Mouse (Mus musculus) urinary bladder, adult 18-20 months (tissue): Measurements from ENCODE around the gene Rabep1.

Source experiments
- DNase-seq, 2 experiments: peaks; one replicate each; pipeline ENCODE4 v3.0.0; 2022; ENCODE audit warnings: low spot score in 2 of 2, mixed read lengths in 2 of 2

Rabep1 gene

GRCm38 (mm10) chr11:70844559-70845456 is at the start of gene Rabep1:
Gene Rabep1, plus strand, starts transcription at chr11:70844778.
- peak; percentile 87 to 92 for DNase-seq

GRCm38 (mm10) chr11:70802208-70802864 is 42.2 kb upstream of the Rabep1 start:
- DNase-seq, result no peak

- no peak for DNase-seq
Measured at GRCm38 (mm10) chr11:70802865-70803261, 41.7 kb upstream of the Rabep1 start.

GRCm38 (mm10) chr11:70803711-70804200 is 40.8 kb upstream of the Rabep1 start:
- DNase-seq, result no peak

- no peak for DNase-seq
Measured at GRCm38 (mm10) chr11:70804395-70804794, 40.2 kb upstream of the Rabep1 start.

DNA sequence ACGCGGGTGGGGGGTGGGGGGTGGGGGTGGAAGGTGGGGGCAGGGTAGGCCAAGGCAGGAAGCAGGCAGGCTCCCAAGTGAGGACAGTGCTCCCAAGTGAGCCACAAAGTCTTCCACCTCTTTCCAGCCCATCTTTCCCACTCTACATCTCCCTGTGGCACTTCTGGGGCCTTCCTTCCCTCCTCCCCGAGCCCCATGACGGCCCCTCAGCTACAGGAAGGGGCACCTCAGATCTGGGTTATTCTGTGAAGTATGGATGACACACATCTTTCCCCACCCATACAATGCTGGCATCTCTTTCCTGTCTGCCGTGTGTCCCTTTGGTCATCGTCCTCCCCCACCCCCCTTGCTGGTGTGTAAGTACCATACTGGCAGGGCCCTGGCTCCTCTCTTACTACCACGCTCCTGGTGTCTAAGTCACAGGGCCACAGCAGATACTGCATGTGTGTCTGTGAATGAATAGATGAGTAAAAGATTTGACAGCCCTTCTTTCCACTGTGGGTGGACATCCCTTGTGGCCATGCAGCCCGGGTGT is 38.9 kb upstream of the Rabep1 start:
- DNase-seq, result no peak

- DNase-seq, result no peak
Measured at GRCm38 (mm10) chr11:70806697-70807096, 37.9 kb upstream of the Rabep1 start.

- DNase-seq, result no peak
Measured at GRCm38 (mm10) chr11:70807630-70808029, 36.9 kb upstream of the Rabep1 start.

GRCm38 (mm10) chr11:70808101-70808500 is 36.5 kb upstream of the Rabep1 start:
- DNase-seq, result no peak

DNA sequence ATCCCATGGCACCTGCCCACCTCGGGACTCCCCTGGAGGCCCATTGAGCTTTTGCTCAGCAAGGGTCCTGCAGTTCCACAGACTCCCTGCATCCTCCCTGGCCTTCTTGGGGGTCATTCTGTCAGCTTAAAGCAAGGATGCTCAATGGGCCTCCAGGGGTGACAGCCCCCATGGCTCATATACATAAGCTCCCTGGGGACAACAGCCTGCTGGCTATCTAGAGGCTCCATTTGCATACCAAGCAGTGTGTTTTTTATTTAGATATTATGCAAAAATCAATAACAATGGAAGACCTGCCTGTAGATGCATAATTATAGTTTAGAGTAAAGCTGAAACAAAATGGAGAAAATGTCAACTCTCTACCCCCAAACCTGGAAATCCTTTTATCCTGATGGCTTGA is 35.6 kb upstream of the Rabep1 start:
- no peak for DNase-seq

- DNase-seq, result no peak
Measured at GRCm38 (mm10) chr11:70811041-70811440, 33.5 kb upstream of the Rabep1 start.

GRCm38 (mm10) chr11:70811471-70812240 is 32.9 kb upstream of the Rabep1 start:
- no peak for DNase-seq

- DNase-seq, result no peak
Measured at GRCm38 (mm10) chr11:70812365-70812764, 32.2 kb upstream of the Rabep1 start, which contains the start of gene Scimp. Gene Scimp, minus strand, starts transcription at chr11:70812586.

DNA sequence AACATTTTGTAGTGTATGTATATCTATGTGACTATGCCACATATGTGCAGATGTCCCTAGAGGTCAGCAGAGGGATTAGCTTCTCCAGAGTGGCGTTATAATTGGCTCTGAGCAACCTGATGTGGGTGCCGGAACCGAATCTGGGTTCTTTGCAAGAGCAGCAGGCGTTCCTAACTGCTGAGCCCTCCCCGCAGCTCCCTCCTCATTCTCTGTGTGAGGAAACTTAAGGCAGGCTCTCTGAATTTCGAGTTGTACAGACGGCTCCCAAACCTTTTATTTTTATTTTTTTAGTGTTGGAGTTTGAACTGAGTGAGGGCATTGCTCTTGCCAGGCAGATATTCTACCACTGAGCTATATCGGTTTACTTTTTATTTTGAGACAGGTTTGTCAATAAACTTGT is 29.5 kb upstream of the Rabep1 start:
- no peak for DNase-seq

DNA sequence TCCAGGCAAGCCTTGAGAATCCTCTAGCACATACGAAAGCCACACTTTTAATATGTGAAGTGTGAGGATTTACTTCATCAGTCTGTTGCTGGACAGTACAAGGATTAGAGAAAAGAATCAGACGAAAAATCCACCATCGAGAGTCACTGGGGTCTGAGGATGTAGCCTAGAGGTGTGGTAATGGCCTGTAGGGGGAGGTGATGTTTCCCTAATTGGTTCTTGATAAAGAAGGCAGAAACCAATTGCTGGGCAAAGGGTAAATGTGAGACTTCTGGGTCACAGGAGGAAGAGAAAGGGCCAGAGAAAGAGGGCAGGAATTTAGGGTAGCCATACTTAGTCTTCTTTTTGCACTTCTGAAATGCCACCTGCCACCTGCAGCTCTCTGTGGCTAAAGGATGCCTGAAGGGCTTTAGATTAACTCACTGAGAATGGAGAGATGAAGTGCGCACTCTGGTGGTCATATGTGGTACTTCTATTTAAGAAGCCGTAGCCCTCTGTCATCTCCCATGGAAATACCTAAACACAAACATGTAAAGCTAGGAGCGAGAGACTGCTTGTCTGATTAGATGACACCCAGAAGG is 29.0 kb upstream of the Rabep1 start:
- peak; percentile 14 to 28 for DNase-seq

- DNase-seq, result peak in 1 of 2 experiments; percentile 3
Measured at GRCm38 (mm10) chr11:70816770-70817169, 27.8 kb upstream of the Rabep1 start.

DNA sequence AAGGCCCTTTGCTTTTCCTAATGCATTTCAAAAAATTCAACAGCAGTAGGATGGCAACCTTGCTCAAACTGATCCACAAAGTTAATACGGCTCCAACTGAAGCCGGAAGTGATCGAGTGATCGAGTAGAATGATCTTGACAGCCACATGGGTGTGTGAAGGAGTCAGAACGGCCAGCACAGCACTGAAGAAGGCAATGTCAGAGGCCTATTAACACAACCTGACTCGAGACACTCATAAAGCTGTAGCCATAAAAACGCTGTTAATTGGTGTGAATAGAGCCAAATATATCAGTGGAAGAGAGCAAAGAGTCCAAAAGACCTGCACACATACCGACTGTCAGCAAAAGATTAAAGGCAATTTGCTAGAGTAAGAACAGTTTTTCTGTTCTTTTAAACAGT is 24.5 kb upstream of the Rabep1 start:
- DNase-seq, result no peak

DNA sequence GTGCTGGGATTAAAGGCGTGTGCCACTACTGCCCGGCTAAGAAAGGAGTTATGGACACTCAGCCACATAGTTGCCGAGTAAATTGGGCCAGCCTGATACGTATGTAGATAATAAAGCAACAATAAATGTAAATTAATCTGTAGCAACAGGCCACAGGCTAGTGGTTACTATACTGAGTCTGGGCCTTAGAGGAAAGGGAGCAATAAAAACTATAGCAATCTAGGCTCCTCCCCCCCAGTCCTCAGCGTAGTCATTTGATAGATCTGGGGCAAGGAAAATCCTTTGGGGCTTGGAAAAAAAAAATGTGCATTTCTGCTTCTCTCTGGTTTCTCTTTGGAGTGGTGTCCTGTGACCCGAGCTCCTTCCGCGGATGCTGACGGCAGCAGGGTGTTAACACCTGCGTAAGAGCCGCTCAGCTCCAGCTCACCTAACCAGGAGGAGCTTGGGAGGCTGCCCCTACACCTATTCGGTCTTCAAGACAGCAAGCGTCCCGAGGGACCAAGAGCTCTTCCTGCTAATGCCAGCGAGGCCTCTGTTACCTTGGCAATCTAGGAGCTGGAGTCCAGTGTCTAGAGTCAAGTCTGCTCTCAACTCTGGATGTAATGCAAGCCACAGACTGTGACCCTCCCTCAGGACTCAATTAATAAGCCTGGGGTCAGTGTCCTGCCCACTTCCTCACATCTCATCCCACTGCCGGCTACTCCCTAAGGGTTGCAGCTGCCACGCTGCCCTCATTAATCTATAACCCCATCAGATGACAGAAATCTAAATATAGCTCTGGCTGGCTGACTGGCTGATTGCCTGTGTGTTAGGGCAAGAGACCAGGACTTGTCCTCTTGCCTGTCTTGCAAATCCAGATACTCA is 22.6 kb upstream of the Rabep1 start:
- peak in 1 of 2 experiments; percentile 31 for DNase-seq

DNA sequence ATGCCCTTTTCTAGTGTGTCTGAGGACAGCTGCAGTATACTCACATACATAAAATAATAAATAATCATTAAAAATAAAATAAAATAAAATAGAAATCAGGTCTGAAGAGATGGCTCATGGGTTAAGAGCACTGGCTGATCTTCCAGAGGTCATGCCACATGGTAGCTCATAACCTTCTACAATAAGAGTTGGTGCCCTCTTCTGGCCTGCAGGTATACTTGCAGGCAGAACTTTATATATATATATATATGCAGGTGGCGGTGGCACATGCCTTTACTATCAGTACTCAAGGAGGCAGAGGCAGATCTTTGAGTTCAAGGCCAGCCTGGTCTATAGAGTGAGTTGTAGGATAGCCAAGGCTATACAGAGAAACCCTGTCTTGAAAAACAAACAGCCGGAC is 18.4 kb upstream of the Rabep1 start:
- no peak for DNase-seq

GRCm38 (mm10) chr11:70828975-70829615 is 15.5 kb upstream of the Rabep1 start:
- DNase-seq, result no peak
